Mouse (Mus musculus): ENCODE measurements at regions not wholly inside any gene's neighbourhood (a gene's known extent, or its start where the extent isn't known, plus 50 kb on each side); places are given as distances from the start of the nearest gene placed in this dataset.

GRCm38 (mm10) chr5:112110306-112110969 is 141.9 kb downstream of the Cryba4 start:
- Histone ChIP-seq H3K4me1 (peaks cover 7% of the 10 kb centered on the region), H3K27me3 (ENCODE audit: low read depth, poor library complexity, severe bottlenecking) (no peaks in the 10 kb centered on the region), H3K9me3 (replicated peaks) (no peaks in the 10 kb centered on the region), H3K27ac (replicated peaks) (no peak overlapping the region), H3K4me3 (no peak overlapping the region), H3K36me3 (no peaks in the 10 kb centered on the region)
- DNase-seq (ENCODE audit: low spot score), result no peak
- WGBS, result 80% methylated on average over 22 of the region's 22 CpGs

GRCm38 (mm10) chr5:112120766-112121165 is 131.6 kb downstream of the Cryba4 start:
- WGBS, result 75% methylated on average over 6 of the region's 6 CpGs
- H3K36me3 ChIP-seq, result no peaks in the 10 kb centered on the region
- H3K4me3 ChIP-seq, result no peak overlapping the region
- peaks cover 20% of the 10 kb centered on the region for H3K27me3 ChIP-seq (ENCODE audit: low read depth, poor library complexity, severe bottlenecking)
- peaks cover 17% of the 10 kb centered on the region for H3K4me1 ChIP-seq
- no peak overlapping the region for H3K27ac ChIP-seq (replicated peaks)
- H3K9me3 ChIP-seq (replicated peaks), result no peaks in the 10 kb centered on the region
- DNase-seq (ENCODE audit: low spot score), result no peak

- H3K9me3 ChIP-seq (replicated peaks), result no peaks in the 10 kb centered on the region
- H3K36me3 ChIP-seq, result no peaks in the 10 kb centered on the region
- peaks cover 17% of the 10 kb centered on the region for H3K4me1 ChIP-seq
- peaks cover 20% of the 10 kb centered on the region for H3K27me3 ChIP-seq (ENCODE audit: low read depth, poor library complexity, severe bottlenecking)
- DNase-seq (ENCODE audit: low spot score), result no peak
- no peak overlapping the region for H3K4me3 ChIP-seq
- WGBS, result 87% methylated on average over 9 of the region's 9 CpGs
- H3K27ac ChIP-seq (replicated peaks), result no peak overlapping the region
Observed at GRCm38 (mm10) chr5:112121554-112121953, 130.8 kb downstream of the Cryba4 start.

GRCm38 (mm10) chr5:112122581-112122980 is 129.7 kb downstream of the Cryba4 start:
- Histone ChIP-seq H3K4me1 (peaks cover 17% of the 10 kb centered on the region), H3K9me3 (replicated peaks) (no peaks in the 10 kb centered on the region), H3K36me3 (no peaks in the 10 kb centered on the region), H3K27ac (replicated peaks) (no peak overlapping the region), H3K4me3 (no peak overlapping the region), H3K27me3 (ENCODE audit: low read depth, poor library complexity, severe bottlenecking) (peaks cover 20% of the 10 kb centered on the region)
- 16% methylated on average over 5 of the region's 5 CpGs for WGBS
- no peak for DNase-seq (ENCODE audit: low spot score)

- no peak overlapping the region for H3K4me3 ChIP-seq
- peaks cover 8% of the 10 kb centered on the region for H3K4me1 ChIP-seq
- H3K9me3 ChIP-seq (replicated peaks), result no peaks in the 10 kb centered on the region
- no peak overlapping the region for H3K27ac ChIP-seq (replicated peaks)
- H3K36me3 ChIP-seq, result no peaks in the 10 kb centered on the region
- no peak for DNase-seq (ENCODE audit: low spot score)
- peaks cover 20% of the 10 kb centered on the region for H3K27me3 ChIP-seq (ENCODE audit: low read depth, poor library complexity, severe bottlenecking)
- WGBS, result 87% methylated on average over 4 of the region's 4 CpGs
Observed at GRCm38 (mm10) chr5:112127171-112127570, 125.1 kb downstream of the Cryba4 start.

GRCm38 (mm10) chr5:112132746-112133145 is 119.6 kb downstream of the Cryba4 start:
- no peak overlapping the region for H3K27ac ChIP-seq (replicated peaks)
- H3K36me3 ChIP-seq, result no peaks in the 10 kb centered on the region
- no peaks in the 10 kb centered on the region for H3K27me3 ChIP-seq (ENCODE audit: low read depth, poor library complexity, severe bottlenecking)
- no peak overlapping the region for H3K4me3 ChIP-seq
- 86% methylated on average over 1 of the region's 1 CpGs for WGBS
- H3K9me3 ChIP-seq (replicated peaks), result no peaks in the 10 kb centered on the region
- H3K4me1 ChIP-seq, result peaks cover 15% of the 10 kb centered on the region
- DNase-seq (ENCODE audit: low spot score), result no peak

- Histone ChIP-seq H3K27me3 (ENCODE audit: low read depth, poor library complexity, severe bottlenecking) (no peaks in the 10 kb centered on the region), H3K9me3 (replicated peaks) (no peaks in the 10 kb centered on the region), H3K27ac (replicated peaks) (peak overlapping the region; percentile 52; the same call in 1 of the 2 replicates), H3K4me1 (peaks cover 15% of the 10 kb centered on the region), H3K4me3 (no peak overlapping the region), H3K36me3 (no peaks in the 10 kb centered on the region)
- DNase-seq (ENCODE audit: low spot score), result no peak
- 80% methylated on average over 21 of the region's 21 CpGs for WGBS
Observed at GRCm38 (mm10) chr5:112133688-112134573, 118.4 kb downstream of the Cryba4 start.

GRCm38 (mm10) chr5:112136646-112137045 is 115.7 kb downstream of the Cryba4 start:
- no peak for DNase-seq (ENCODE audit: low spot score)
- no peaks in the 10 kb centered on the region for H3K36me3 ChIP-seq
- 47% methylated on average over 11 of the region's 14 CpGs for WGBS
- H3K4me1 ChIP-seq, result peaks cover 15% of the 10 kb centered on the region
- H3K4me3 ChIP-seq, result no peak overlapping the region
- H3K27ac ChIP-seq (replicated peaks), result no peak overlapping the region
- no peaks in the 10 kb centered on the region for H3K27me3 ChIP-seq (ENCODE audit: low read depth, poor library complexity, severe bottlenecking)
- no peaks in the 10 kb centered on the region for H3K9me3 ChIP-seq (replicated peaks)

- Histone ChIP-seq H3K27ac (replicated peaks) (no peak overlapping the region), H3K27me3 (ENCODE audit: low read depth, poor library complexity, severe bottlenecking) (no peaks in the 10 kb centered on the region), H3K9me3 (replicated peaks) (no peaks in the 10 kb centered on the region), H3K36me3 (no peaks in the 10 kb centered on the region), H3K4me3 (no peak overlapping the region), H3K4me1 (peaks cover 15% of the 10 kb centered on the region)
- WGBS, result 88% methylated on average over 3 of the region's 3 CpGs
- DNase-seq (ENCODE audit: low spot score), result no peak
Observed at GRCm38 (mm10) chr5:112138246-112138645, 114.1 kb downstream of the Cryba4 start.

- no peak overlapping the region for H3K27ac ChIP-seq (replicated peaks)
- H3K4me3 ChIP-seq, result no peak overlapping the region
- no peaks in the 10 kb centered on the region for H3K4me1 ChIP-seq
- no peak for DNase-seq (ENCODE audit: low spot score)
- H3K9me3 ChIP-seq (replicated peaks), result no peaks in the 10 kb centered on the region
- no peaks in the 10 kb centered on the region for H3K36me3 ChIP-seq
- no peaks in the 10 kb centered on the region for H3K27me3 ChIP-seq (ENCODE audit: low read depth, poor library complexity, severe bottlenecking)
- 88% methylated on average over 3 of the region's 3 CpGs for WGBS
Observed at GRCm38 (mm10) chr5:112142731-112143130, 109.6 kb downstream of the Cryba4 start.

- no peak overlapping the region for H3K4me3 ChIP-seq
- H3K27me3 ChIP-seq (ENCODE audit: low read depth, poor library complexity, severe bottlenecking), result no peaks in the 10 kb centered on the region
- H3K4me1 ChIP-seq, result 0 out of 2 replicates have a peak, but pooled peaks cover 1% of the 10 kb centered on the region
- no peaks in the 10 kb centered on the region for H3K36me3 ChIP-seq
- DNase-seq (ENCODE audit: low spot score), result no peak
- H3K9me3 ChIP-seq (replicated peaks), result no peaks in the 10 kb centered on the region
- H3K27ac ChIP-seq (replicated peaks), result no peak overlapping the region
- 92% methylated on average over 16 of the region's 16 CpGs for whole genome bisulfite sequencing
Observed at GRCm38 (mm10) chr5:112143993-112144621, 108.2 kb downstream of the Cryba4 start.

GRCm38 (mm10) chr5:112153675-112154085 is 98.6 kb downstream of the Cryba4 start:
- WGBS, result under 1% methylated on average over 39 of the region's 39 CpGs
- H3K27me3 ChIP-seq (ENCODE audit: low read depth, poor library complexity, severe bottlenecking), result peaks cover 57% of the 10 kb centered on the region
- H3K9me3 ChIP-seq (replicated peaks), result no peaks in the 10 kb centered on the region
- DNase-seq (ENCODE audit: low spot score), result peak; percentile 89
- H3K4me3 ChIP-seq, result peak overlapping the region; percentile 51
- H3K27ac ChIP-seq (replicated peaks), result peak overlapping the region; percentile 87
- H3K36me3 ChIP-seq, result no peaks in the 10 kb centered on the region
- peaks cover 40% of the 10 kb centered on the region for H3K4me1 ChIP-seq

GRCm38 (mm10) chr5:112154650-112155049 is 97.7 kb downstream of the Cryba4 start:
- H3K36me3 ChIP-seq, result no peaks in the 10 kb centered on the region
- no peak for DNase-seq (ENCODE audit: low spot score)
- no peak overlapping the region for H3K27ac ChIP-seq (replicated peaks)
- peaks cover 39% of the 10 kb centered on the region for H3K4me1 ChIP-seq
- no peaks in the 10 kb centered on the region for H3K9me3 ChIP-seq (replicated peaks)
- H3K27me3 ChIP-seq (ENCODE audit: low read depth, poor library complexity, severe bottlenecking), result peaks cover 57% of the 10 kb centered on the region
- 69% methylated on average over 4 of the region's 4 CpGs for WGBS
- H3K4me3 ChIP-seq, result no peak overlapping the region
